Mouse (Mus musculus) ES-E14 (cell line): Measurements from ENCODE around the gene Blnk.

Source experiments
- HCFC1 ChIP-seq: IDR thresholded peaks from 2 replicates; pipeline ENCODE4 v1.6.1; 2012; ENCODE audit warnings: low read length, inconsistent platforms, borderline replicate concordance; ENCODE audit not compliant: insufficient read depth
- ZC3H11A ChIP-seq: IDR thresholded peaks from 2 replicates; pipeline ENCODE4 v1.6.1; 2012; ENCODE audit warnings: low read depth, mild to moderate bottlenecking, inconsistent platforms, low read length, borderline replicate concordance
- ZNF384 ChIP-seq: IDR thresholded peaks from 2 replicates; pipeline ENCODE4 v1.6.1; 2012; ENCODE audit warnings: low read depth, low read length, inconsistent platforms

GRCm38 (mm10) chr19:40988856-40989255 is 5.5 kb downstream of the Blnk start:
- TF ChIP-seq ZC3H11A (no peak), ZNF384 (no peak), HCFC1 (no peak)
